Mouse (Mus musculus) skeletal muscle tissue, adult 2 months (tissue): Measurements from ENCODE around the gene Gm49340.
"Not testable (repeated sequence)": the region's sequence is repeated elsewhere in the genome, so short reads cannot be mapped to it uniquely, and the experiment has no call there.

Source experiments
- DNase-seq: peaks from one replicate; pipeline ENCODE4 v3.0.0-alpha.2; 2012; ENCODE audit warnings: low read depth, low spot score

Gm49340 gene

GRCm38 (mm10) chr11:73329442-73329841 lies at the start of gene Gm49340, which contains the start of the genes Aspa and Spata22:
TSS of gene Gm49340 (plus strand) at chr11:73329741.
TSS of gene Aspa (minus strand) at chr11:73329596.
TSS of gene Spata22 (plus strand) at chr11:73329741.
- DNase-seq: no peak

DNA sequence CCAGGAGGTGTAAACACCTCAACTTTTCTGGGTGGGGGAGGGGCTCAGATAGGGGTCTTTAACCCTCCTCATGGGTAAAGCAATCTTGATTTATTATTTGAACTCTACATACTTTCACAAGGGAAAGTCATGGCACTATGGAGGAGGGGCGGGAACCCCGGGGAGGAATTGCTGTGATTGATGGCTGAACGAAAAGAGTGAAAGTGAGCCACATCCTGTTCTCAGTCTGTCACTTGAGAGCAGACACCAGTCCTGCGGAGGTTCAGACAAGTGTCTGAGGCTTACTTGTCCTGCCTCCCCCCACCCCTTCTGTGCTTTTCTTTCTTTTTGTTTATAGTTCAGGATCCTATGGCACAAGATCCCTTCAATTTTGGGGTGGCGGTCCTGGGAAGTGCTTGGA lies 48.8 kb upstream of the Gm49340 start:
- no peak for DNase-seq

- DNase-seq: peak; percentile 43
These were observed 48.0 kb upstream of the Gm49340 start for GRCm38 (mm10) chr11:73281528-73282027.

GRCm38 (mm10) chr11:73283369-73283768 lies 46.2 kb upstream of the Gm49340 start:
- DNase-seq: no peak

DNA sequence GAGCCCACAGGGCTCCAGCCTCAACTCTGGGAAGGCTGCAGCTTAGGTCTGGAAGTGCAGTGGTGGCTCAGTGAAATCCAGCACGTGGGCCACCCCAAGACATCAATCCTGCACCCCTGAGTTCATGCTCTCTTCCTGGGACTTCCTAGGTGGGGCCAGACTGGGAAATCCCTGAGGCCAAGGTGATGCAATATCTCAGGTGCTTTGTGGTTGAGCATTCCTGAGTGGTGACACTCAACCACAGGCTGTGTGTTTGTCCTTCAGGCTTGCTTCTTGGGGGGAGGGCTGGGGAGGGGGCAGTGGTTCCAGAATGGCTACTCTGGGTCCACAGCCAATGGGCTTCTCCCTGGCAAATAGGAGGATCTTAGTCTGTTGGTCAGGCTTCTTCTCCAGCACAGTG lies 45.6 kb upstream of the Gm49340 start:
- DNase-seq: no peak

DNA sequence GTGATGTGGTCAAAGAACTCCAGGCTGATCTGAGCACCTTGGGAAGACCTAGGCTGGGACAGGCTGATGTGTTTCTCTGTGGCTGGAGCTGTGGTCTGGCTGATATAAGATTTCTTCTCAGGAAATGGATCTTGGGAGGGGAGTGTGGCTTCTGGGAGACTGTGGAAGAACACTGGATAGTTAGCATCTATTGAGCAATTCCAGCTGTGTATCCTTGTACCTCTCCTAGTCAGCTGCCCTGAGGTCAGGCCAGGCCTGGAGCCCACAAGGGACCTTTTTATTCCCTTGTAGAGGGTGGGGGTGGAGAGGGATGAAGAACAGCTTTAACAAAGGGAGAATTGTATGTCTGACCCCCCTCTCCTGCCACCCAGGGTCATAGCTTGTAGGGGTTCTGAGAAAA lies 45.2 kb upstream of the Gm49340 start:
- peak; percentile 40 for DNase-seq

- DNase-seq: no peak
These were observed 39.9 kb upstream of the Gm49340 start for GRCm38 (mm10) chr11:73289621-73290020.

DNA sequence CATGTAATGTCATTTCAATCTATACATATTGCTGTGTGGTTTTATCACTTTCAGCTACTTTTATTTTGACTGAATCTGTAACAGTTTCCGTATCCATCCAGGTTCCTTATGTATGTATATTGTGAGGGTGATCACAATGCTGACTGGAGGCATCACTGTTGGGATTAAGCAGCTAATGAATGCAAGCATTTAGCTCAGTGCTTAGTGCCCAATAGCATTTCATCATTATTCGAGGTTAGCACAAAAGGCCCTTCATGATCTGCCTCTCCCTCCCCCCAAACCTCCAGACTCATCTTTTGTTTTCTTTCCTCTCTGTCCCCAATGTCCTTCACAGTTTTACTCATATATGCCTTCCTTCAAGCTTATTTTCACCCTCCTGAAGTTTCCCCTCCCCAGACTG lies 26.4 kb upstream of the Gm49340 start:
- DNase-seq: no peak

GRCm38 (mm10) chr11:73315961-73316360 lies 13.6 kb upstream of the Gm49340 start:
- no peak for DNase-seq

- not testable (repeated sequence) for DNase-seq
These were observed 11.0 kb upstream of the Gm49340 start for GRCm38 (mm10) chr11:73318581-73318980.

- not testable (repeated sequence) for DNase-seq
These were observed 8.5 kb upstream of the Gm49340 start for GRCm38 (mm10) chr11:73321064-73321463.

GRCm38 (mm10) chr11:73323906-73324830 lies 5.4 kb upstream of the Gm49340 start:
- DNase-seq: peak; percentile 12

GRCm38 (mm10) chr11:73326485-73326886 lies 3.1 kb upstream of the Gm49340 start:
- DNase-seq: peak; percentile 21

DNA sequence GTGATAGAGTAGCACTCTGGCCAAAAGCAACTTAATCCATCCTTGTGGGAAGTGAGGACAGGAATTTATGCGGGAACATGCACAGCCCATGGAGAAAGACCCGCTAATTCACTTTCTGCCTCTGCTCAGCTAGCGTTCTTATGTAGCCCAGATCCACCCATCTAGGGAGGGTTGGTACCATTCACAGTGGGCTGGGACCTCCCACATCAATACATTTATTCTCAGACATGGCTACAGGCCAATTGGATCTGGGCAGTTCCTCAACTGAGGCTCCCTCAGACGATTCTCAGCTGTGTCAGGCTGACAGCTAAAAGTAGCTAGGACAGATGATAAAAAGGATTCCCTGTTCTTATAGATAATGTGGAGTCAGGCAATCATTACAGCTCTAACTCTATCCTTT lies 2.2 kb upstream of the Gm49340 start:
- no peak for DNase-seq

- no peak for DNase-seq
These were observed 3.8 kb downstream of the Gm49340 start for GRCm38 (mm10) chr11:73333357-73333756.

- no peak for DNase-seq
These were observed 7.4 kb downstream of the Gm49340 start for GRCm38 (mm10) chr11:73336919-73337318.

DNA sequence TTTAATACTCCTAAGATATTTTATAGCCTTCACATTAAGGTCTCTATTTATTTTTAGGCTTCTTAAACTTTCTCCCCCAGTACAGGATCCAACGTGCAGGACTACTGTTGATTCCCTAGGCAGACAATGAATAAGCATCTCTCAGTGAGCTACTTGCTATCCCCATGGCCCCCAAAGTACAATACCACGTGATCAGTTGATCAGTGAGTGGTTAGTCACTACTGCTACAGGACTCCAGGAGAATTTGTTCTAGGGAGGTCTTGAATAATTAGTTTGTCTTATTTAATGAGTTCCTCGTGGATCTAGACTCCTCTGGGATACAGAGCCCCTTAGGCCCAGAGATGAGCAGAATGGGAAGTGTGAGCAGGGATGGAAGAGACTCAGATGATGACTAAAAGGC lies 20.9 kb downstream of the Gm49340 start, which contains the start of gene Olfr20:
Olfr20 (plus strand) TSS at position 301 of the 400 bp plus-strand sequence.
- no peak for DNase-seq

DNA sequence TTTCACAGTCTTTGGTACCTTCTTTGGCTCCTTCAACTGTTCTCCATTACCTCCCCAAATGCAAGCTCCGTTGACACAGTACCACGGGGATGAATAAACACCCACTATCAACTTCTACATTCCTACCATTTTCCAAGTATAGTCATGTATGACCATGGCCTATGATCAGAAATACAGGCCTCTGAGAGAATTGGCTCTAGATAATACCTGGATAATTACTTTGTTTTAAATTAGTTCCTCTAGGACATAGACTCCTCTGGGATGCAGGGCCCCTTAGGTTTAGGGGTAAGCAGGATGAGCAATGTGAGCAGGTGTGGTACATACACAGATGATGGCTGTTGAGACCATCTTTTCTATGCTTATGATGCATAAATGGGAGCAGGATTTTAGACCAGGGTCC lies 41.4 kb downstream of the Gm49340 start, which contains the start of gene Olfr376:
Olfr376 (plus strand) TSS at position 301 of the 400 bp plus-strand sequence.
- no peak for DNase-seq

DNA sequence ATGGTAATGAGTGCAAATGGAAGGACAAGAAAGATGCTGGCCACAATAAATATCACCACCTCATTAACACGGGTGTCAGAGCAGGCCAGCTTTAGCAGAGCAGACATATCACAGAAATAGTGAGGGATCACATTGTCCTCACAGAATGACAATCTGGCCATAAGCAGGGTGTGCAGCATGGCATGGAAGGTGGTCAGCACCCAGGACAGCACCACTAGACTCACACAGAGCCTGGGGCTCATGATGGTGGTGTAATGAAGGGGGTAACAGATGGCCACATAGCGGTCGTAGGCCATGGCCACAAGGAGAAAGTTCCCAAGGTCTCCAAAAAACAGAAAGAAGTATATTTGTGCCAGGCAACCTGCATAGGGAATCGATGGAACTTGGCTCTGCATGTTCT lies 65.8 kb downstream of the Gm49340 start:
- no peak for DNase-seq

DNA sequence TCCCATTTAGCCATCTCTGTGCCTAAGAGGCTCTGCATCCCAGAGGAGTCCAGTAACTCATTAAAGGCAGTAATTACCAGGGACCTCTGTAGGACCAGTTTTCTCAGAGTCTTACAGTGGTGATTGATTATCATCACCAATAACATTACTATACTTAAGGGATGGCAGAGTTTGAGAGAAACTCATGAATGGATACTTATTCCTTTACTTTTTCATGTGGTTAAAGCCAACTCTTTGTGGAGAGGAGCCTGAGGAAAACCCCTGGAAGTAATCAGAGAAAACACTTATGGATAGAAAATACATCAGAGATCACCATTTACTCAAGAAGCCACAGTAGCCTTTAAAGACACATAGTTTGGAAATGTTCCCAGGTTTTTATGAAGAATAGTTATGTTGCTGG lies 70.0 kb downstream of the Gm49340 start, which contains the start of gene Olfr1:
Olfr1 (minus strand) TSS at position 101 of the 400 bp plus-strand sequence.
- DNase-seq: no peak
